Mouse (Mus musculus): ENCODE measurements around the gene Ciart.

DNA sequence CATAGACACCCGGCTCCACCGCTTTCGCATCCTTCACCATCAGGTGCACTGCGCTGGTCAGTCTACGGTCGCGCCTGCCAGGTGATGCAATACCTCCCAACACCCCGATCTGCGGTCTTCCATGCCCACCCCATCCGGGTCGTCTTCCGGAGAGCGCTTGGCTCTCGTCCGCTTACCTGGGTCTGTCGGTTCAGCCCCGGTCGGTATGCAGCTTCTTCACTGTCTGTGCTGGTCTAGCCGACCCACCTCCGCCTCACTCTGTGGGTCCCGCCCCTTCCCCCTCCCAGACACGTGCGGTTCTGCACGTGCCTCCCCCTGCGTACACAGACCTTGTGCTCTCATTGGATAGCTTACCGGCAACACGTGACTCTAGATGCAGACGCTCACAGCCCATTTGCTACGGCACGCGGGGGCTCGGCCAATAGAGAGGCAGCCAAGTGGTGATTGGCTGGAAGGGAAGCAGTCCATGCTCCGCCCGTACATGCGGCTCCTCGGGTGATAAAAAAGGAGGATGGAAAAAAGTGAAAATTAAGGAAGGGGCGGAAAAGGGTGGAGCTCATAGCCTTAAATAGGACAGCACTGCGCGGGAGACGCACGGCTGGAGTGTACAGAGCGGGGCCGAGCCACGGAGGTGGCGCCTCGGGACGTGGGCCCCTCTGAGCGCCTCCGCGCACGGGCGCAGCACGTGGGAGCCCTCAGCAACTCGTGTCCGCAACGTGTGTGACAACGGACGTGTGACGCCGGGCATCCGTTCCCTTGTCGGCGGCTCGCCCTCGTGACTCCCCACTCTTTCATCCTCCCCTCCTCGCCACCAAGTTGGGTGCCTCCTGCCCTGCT lies at the start of gene Ciart:
- TF ChIP-seq CTCF (IDR thresholded peaks at IDR 0.05; ENCODE audit: control insufficient read depth, insufficient read depth, insufficient replicate concordance, low read depth, low read length) = no peak
- peak; percentile 60; the same call in 1 of the 2 replicates for TF ChIP-seq POLR2A (IDR thresholded peaks at IDR 0.05; ENCODE audit: control insufficient read depth, low read depth, low read length)

Data from testis, adult 2 months (tissue).